Mouse (Mus musculus): Measurements from ENCODE around the gene Rab11a.
A peak's percentile ranks its signal among the peaks of the same experiment; 100 is the strongest.
"Not testable (repeated sequence)": the region's sequence is repeated elsewhere in the genome, so short reads cannot be mapped to it uniquely, and the experiment has no call there.

The Rab11a gene

DNA sequence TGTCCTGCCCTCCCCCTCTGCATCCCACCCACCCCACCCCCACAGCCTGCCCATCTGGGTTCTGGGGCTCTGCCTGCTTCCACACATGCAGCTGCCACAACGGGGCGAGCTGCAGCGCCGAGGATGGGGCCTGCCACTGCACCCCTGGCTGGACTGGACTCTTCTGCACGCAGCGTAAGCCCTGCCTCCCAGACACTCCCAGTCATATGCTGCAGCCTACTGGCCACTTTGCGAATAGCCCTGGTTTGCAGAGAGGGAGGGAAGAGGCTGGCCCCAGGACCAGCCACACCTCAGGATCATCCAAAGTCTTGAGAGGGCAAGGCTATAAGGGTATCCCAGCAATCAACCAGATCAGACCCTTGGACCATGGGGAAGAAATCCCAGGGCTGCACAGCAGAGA lies 46.4 kb downstream of the Rab11a start:
- peak; percentile 51 for DNase-seq

- no peak for DNase-seq
Observed at GRCm38 (mm10) chr9:64690771-64691170, 46.8 kb downstream of the Rab11a start.

DNA sequence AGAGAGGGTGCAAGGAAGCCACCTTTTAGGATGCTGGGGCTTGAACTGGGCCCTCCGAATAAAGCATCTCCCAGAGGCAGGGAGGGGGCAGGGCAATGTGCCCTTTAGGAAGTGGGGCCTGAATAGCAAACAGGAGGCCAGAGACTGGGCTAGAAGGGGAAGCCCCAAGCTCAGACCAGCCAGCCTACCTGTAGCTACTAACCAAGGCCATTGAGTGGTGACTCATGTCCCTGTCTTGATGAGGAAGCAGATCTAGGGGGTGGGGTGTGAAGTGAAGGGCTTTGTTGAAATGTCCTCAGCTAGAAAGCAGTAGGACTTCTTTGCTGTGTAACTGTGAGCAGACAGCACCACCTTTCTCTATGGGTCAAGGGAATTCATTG lies 49.6 kb downstream of the Rab11a start:
- DNase-seq = no peak

DNA sequence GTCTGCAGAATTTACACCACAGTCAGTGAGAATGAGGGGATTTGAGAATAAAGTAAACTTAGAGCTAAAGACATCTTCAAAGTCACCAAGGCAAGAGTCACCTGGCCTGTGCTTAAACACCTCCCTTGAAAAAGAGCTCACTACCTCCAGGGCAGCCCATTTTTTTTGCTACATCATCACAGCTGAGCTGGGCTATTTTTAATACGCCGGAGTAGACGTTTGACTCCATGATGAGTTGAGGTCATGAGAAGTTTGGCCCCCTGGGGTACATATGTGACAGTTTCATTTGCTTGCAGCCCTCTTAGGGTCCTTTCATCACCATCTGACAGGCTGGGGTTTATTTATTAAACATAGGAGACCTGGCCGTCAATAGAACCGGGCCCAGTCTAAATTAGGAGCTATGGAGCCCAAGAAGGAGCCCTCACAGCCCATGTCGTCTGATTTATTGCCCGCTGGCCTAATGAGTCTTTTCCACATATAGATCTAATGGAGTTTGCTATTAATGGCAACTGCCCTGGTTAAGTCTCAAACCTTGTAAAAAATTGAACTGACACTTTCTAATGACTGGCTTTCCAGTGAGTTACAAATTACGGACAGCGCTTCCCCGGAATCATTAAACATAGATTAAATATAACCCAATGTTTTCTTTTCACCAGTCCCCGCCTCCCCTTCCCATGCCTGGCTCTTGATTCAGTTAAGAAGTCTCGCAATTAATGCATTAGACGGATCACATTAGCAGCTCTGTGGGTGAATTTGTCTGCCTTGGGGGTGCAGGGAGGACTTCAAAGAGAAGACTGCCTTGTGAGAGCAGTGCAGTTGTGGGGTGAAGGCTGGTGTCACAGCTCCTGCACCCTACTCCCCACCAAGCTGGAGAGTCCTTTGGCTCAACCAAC lies 50.2 kb downstream of the Rab11a start:
- DNase-seq = no peak

- DNase-seq = not testable (repeated sequence)
Observed at GRCm38 (mm10) chr9:64671341-64672319, 65.9 kb downstream of the Rab11a start.

DNA sequence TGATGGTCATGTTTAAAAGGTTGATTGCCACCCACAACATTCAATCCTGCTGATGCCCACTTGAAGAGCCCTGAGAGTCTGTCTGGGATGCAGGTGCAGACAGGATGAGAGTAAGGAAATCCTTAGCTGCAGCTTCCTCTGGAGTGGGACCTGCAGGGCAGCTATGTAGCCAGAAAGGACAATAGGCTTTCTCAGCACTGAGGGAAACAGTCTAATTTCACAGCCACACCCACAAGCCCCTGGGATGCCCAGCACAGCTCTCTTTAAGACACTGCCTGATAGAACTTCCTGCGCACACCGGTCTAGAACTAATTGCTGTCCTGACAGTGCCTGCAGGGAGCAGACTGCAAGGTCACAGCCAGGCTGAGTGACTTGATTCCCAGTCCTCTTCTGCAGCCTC lies 69.6 kb downstream of the Rab11a start:
- no peak for DNase-seq

DNA sequence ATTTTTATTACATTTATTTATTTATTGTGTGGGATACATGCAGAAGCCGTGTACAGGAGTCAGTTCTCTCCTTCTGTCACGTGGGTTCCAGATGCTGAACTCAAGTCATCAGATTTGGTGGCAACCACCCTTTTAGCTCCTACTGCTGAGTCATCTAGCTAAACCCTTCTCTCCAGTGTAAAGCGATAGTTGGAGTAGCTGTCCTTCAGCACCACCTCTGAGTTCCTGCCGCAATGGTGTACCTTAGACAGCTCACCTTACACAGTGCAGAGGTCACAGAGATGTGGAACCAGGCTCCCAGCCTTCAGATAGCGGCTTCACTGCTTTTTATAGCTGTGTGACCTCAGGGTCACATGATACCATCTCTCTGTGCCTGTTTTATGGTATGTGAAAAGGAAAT lies 70.0 kb downstream of the Rab11a start:
- no peak for DNase-seq

DNA sequence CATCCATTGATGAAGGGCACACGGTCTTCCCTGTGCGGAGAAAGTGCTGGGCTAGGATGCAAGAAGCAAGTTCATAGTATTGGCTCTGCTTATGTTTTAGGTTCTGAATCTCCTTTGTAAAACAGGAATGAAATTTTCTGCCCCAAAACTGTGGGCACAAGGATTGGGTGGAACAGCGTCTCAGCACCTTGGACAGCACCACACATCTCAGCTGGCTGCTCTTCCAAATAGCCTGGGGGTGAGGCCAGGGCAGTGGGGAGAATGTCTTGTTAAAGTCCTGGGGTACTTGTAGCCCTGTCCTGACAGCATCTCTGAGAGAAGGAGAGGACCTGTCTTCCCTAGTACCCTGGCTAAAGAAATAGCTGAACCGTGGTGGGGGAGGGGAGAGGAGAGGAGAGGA lies 71.0 kb downstream of the Rab11a start:
- no peak for DNase-seq
